Mouse (Mus musculus): ENCODE data around the gene Rnaseh1.

Rnaseh1 gene

GRCm38 (mm10) chr12:28649141-28650110, at the start of gene Rnaseh1:
TSS of gene Rnaseh1 (plus strand) at chr12:28649602.
- DNase-seq = peak; percentile 95

DNA sequence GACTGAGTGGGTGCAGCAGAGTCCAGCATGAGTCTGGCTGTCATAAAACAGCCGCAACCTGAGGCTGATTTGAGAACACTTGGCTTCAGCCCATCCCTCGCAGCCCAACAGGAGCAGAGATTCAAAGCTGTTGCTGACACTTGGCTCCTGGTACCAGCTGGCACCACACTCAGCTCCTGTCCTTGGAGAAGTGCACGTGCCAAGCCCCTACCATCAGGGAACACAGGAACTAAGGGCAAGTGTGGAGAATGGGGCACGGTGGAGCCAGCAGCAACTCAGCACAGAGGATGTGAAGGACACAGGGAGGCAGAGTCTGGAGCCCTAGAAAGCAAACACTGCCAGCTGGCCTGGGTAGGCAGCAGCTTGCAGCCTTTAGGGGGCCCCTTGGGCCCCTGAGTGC, 47.1 kb upstream of the Rnaseh1 start:
- DNase-seq = no peak

DNA sequence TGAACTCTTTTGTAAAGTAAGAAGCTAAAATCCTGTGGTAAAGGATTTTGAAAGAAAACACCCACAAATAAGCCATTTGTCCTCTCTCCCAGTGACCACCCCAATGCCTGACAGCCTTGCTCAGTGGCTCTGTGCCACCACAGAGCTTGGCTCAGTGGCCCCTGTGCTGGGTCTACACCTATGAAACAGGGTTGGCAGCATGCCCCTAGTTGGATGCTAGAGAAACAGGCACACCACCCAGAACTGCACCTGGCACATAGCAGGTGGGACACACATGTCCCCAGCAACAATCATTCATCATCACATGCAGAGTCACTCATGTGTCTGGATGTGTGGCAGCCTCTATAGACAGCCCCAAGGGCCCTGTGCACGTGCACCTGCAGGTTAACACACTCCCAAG, 45.9 kb upstream of the Rnaseh1 start:
- DNase-seq = no peak

- DNase-seq = no peak
Observed at GRCm38 (mm10) chr12:28607546-28608305, 41.7 kb upstream of the Rnaseh1 start.

DNA sequence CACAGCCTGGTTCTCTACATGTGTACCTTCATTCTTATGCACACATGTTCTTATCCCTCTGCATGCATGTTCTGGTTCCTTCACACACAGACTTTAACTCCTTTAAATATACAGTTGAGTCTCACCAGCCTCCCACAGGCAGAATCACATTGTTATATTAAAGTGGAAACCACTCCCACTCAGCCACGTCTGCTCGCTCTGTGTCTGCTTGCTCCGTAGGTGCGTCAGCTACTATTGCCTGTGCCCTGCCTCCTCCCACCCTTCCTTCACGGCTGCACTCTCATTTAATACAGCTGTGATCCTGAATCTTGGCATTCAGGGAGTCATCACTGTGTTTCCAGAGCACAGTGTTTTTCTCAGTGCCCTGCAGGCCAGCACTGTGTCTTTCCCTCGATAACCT, 37.0 kb upstream of the Rnaseh1 start:
- DNase-seq = no peak

- DNase-seq = no peak
Observed at GRCm38 (mm10) chr12:28614401-28614800, 35.0 kb upstream of the Rnaseh1 start.

DNA sequence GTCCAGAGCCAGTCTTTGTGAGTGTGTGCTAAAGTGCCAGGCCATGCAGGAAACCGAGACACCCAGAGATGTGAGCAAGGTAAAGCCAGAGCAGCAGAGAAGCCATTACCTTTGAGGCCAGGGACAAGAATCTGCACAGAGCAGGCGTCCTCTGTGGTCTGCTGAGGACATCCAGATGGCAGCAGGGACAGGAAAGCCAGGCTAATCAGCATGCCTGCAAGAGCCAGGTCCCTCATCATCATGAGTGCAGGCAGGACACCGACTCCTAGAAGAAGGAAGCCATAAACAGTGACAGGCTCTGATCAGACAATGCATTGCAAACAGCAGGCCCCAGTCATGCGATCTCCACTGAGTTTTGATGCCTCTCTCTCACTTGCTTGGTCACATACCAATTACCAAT, 32.1 kb upstream of the Rnaseh1 start:
- DNase-seq = no peak

GRCm38 (mm10) chr12:28621451-28622166, 27.8 kb upstream of the Rnaseh1 start:
- no peak for DNase-seq

- peak; percentile 27 for DNase-seq
Observed at GRCm38 (mm10) chr12:28622167-28622532, 27.3 kb upstream of the Rnaseh1 start.

DNA sequence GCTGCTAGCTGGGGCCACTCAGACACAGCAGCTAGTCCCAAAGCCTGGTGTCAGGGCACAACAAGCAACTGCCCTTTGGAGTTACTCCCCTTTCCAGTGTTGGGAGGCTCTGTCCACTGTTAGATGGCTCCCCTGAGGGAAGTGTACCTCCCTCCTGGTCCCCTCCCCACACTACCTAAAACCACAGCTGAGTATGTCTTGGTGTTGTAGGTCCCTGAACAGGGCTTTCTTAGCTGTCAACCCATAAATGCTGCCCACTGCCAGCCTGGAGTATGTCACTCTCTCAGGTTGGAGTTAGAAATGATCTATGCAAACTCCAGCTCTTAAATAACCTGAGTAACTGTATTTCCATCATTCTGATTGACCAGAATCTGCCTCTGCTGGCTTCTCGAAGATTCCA, 26.8 kb upstream of the Rnaseh1 start:
- DNase-seq = no peak

DNA sequence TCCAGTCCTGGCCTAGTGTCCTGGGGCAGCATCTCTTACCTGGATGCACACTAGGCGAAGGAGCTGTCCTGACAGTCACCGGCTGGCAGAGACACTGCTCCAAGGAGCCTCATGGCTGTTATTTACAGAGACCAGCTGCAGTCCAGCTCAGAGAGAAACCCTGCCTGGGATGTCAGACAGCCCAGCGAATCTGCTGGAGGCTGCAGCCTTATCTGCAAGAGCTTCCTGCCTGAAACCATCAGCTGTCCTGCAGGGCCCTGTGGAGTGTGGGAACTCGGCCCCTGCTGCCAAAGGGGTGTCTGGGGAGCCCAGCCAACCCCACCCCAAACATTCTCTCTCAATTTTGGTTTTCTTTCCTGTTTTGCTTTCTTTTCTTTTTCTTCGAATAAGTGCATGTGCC, 26.2 kb upstream of the Rnaseh1 start, which contains the start of gene Colec11:
TSS of gene Colec11 (minus strand) at position 183 of the 400 bp plus-strand sequence.
- peak; percentile 61 for DNase-seq

- no peak for DNase-seq
Observed at GRCm38 (mm10) chr12:28624251-28624650, 25.2 kb upstream of the Rnaseh1 start.

- DNase-seq = no peak
Observed at GRCm38 (mm10) chr12:28625407-28625806, 24.0 kb upstream of the Rnaseh1 start.

DNA sequence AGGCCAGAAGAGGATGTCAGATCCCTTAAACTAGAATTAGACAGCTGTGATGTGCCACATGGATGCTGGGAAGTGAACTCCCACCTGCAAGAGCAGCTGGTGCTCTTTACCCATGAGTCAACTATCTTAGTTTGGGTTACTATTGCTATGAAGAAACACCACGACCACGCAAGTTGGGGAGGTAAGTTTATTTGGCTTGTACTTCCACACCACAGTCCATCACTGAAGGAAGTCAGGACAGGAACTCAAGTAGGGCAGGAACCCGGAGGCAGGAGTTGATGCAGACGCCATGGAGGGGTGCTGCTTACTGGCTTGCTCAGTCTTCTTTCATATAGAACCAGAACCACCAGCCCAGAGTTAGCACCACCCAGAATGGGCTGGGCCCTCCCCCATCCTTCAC, 22.3 kb upstream of the Rnaseh1 start:
- no peak for DNase-seq

- DNase-seq = no peak
Observed at GRCm38 (mm10) chr12:28628436-28628835, 21.0 kb upstream of the Rnaseh1 start.

DNA sequence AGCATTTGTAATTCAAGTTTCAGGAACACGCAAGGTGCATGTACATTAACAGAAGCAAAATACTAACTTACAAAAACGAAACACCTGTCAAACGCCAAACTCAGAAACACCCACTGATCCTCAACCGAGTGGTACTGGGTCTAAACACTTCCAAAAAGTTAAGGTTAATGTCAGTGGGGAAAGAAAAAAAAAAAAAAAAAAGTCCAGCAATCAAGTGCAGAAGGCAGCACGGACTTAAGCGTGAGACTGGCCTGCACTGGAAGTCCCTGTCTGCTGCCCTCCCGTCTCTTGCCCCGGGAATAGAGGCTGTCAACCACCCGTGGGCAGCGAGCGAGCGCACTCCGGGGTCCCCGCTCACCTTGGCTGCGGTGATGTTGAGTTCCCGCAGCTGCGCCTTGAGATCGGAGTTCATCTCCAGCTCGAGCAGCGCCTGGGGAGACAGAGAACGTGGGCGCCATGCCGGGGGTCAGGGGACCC, 14.3 kb upstream of the Rnaseh1 start:
- no peak for DNase-seq

DNA sequence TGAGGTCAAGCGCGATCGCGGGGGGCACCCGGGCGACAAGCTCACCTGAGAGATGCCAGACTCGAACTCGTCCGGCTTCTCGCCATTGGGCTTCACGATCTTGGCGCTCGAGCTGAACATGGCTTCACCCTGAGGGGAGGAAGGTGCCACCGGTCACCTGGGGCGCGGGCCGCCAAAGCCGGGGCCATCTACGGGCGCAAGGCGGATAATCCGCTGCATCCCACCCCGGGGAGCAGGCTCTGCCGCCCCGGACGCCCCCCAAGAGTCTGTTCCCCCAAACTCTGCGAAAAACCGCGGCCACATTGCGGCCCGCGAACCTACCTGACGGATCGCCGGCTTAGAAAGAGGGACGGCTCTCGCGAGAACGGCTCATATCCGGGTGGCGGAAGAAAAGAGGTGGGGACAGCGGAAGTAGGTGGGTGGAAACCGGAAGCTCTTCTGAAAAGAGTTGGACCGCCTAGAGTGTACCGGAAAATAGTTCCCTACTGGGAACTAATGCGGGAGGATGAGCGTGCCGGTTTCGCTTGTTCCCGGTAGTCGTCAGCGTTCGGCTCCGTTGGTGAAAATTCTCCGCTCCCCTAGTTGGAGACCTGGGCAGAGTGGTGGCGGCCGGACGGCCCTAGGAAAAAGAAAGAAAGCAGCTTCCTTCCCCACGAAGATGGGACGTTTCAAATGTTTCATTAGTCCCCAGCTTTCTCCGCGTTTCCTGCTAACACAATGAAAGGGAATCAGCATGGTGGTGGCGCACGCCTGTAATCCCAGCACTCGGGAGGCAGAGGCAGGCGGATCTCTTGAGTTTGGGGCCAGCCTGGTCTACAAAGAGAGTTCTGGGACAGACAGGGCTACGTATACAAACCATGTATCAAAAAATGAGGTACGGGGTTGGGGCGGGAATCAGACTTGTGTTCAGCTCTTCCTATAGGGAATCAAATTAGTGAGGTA, 13.6 kb upstream of the Rnaseh1 start, which contains the start of gene Rps7:
TSS of gene Rps7 (minus strand) at position 419 of the 942 bp plus-strand sequence.
- DNase-seq = peak; percentile 95

- DNase-seq = no peak
Observed at GRCm38 (mm10) chr12:28636543-28636942, 12.9 kb upstream of the Rnaseh1 start.

DNA sequence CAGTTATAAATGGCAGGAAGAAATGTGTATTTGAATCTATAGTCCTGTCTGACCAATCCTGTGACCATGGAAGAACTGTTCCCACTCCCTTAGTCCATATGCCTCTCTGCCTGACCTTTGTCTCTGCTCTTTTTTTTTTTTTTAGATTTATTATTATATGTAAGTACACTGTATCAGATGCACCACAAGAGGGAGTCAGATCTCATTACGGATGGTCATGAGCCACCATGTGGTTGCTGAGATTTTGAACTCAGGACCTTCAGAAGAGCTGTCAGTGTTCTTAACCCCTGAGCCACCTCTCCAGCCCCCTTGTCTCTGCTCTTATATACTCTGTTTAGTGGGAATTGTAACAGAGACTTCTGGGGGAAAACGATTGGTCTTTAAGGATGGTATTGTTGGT, 10.6 kb upstream of the Rnaseh1 start:
- DNase-seq = no peak

DNA sequence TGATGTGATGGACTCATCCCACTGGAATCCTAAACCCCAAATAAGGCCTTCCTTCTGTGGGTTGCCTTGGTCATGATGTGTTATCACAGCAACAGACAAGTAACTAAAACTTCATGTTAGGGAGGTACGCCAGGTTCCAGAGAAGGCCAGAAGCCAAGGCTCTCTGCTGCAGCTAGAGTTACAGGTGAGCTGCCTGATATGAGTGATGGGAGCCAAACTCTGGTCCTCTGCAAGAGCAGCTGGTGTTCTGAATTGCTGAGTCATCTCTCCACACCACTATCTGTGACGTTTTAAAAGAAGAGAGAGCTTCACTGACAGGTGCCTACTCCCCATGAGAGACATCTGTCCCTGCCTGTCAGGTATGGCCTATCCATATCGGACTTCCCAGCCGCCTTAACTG, 13.2 kb downstream of the Rnaseh1 start:
- DNase-seq = no peak

DNA sequence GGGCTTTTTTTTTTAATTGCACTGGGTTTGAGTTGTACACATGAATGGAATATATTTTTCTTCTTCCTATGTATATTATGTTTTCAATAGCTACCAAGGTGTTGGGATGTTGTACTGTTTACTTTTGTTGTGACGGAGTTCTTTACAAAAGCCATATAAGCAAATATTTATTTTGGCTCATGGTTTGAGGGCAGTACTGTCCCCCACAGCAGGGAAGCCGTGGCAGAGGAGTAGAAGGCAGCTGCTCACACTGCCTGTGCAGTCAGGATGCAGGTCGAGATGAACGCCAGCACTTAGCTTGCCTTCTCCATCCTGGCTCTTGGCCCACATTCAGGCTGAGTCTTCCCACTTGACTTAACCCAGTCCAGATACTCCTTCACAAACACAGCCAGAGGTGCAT, 17.3 kb downstream of the Rnaseh1 start:
- no peak for DNase-seq

DNA sequence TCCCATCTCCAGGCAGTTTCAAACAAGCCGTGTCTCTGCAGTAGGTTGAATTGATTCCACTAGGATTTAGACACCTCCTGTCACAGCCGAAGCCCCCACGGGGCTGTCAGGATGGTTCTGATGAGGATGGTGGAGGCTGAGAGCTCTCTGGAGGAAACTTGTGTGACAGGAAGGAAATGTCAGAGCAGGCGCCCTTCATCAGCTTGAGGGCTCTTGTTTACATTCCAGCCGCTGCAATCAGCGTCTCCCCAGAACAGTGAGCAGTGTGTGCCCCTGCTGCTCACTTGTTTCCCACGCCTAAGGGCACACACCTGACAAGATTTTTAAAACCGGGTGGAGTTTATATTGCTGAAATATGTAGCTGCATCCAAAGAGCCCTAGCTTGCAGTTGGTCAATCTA, 17.9 kb downstream of the Rnaseh1 start:
- peak; percentile 24 for DNase-seq
